Mouse (Mus musculus) NIH3T3 (cell line): Measurements from ENCODE around the gene Tom1l2.

ENCODE experiments used
- DNase-seq: peaks from one replicate; pipeline ENCODE4 v3.0.0-alpha.2; 2012; ENCODE audit warnings: low read depth

The Tom1l2 gene

GRCm38 (mm10) chr11:60231326-60231725, 121.4 kb downstream of the Tom1l2 start:
- no peak for DNase-seq

- no peak for DNase-seq
These were observed 122.2 kb downstream of the Tom1l2 start for GRCm38 (mm10) chr11:60230512-60230911.

DNA sequence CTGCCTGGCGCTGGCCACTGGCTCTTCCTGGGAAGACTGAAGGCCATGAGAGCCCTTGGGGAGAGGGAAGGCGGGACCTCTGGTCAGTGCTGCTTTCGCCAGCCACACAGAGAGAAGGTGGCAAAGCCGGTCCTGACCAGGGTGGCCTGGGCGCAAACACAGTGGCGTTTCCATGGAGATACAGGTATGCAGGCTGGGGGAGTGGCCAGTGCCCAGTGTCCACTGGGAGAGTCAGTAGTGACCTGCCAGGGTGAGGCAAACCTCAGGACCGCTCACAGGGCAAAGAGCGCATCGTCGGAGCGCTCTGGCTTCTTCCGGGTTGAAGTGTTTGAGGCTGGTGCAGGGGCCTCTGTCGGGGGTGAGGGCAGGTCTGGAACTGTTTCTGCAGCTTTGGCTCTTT, 122.9 kb downstream of the Tom1l2 start:
- no peak for DNase-seq

DNA sequence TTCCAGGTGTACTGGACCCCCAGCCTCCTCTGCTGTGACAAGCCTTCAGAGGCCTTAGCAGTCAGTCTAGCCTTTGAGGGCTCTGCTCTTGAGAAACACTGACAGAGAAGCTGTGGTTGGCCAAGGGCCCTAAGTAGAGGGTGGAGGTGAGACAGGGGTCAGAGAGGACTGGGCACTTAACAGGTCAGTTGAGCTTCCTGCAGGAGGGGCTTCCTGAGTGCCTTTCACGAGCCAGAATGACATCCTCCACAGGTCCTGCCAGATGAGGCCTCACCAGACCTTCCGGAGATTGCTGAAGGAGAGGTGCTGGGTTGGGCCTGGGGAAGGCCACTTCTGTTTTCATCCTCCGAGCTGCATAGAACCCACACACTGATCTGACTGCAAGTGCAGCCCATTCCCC, 124.2 kb downstream of the Tom1l2 start:
- no peak for DNase-seq

- DNase-seq = peak; percentile 52
These were observed 126.8 kb downstream of the Tom1l2 start for GRCm38 (mm10) chr11:60225874-60226273.

DNA sequence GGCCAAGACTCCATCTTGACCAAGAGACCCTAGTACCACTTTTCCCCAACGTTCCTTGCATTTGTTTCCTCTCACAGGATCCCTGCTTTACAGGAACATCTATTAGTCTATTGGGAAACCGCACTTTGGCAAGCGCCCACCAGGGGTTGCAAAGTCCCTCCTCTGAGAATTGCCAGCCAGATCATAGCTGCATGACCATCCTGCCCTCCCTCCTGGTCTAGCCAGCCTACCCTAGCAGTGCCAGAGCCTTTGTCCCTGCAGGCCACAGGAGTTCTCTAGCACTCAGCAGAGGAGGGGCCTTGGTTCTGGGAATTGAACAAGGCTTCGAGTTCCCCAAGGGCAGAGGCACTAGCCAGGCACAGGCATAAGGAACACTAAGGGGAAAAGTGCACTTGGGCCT, 128.0 kb downstream of the Tom1l2 start:
- DNase-seq = peak; percentile 72

- no peak for DNase-seq
These were observed 130.1 kb downstream of the Tom1l2 start, which contains the start of gene Srebf1 for GRCm38 (mm10) chr11:60222469-60223236. Srebf1 (minus strand) TSS chr11:60222581.

- no peak for DNase-seq
These were observed 130.6 kb downstream of the Tom1l2 start for GRCm38 (mm10) chr11:60222085-60222468.

- DNase-seq = peak; percentile 15
These were observed 131.3 kb downstream of the Tom1l2 start for GRCm38 (mm10) chr11:60221425-60221824.

DNA sequence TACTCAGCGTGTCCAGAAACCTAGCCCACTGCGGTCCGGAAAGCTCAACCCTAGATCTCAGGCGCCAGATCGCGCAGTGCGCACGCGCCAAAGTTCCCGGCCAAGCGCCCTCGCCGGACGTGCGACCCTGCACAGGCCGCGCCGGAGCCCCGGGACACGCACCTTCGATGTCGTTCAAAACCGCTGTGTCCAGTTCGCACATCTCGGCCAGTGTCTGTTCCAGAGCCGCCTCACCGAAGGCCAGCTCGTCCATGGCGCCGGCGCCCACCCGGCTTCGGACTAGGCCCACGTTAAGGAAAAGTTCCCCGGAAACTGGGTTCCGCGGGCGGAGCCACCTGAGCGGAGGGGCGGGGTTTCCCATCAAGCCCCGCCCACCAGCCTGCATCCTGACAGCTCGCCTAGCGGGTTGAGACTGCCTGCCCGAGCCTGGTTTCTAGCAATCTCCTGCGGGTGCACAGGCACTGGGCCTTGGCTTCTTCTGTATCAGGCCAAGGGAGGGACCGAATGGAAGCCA, 132.4 kb downstream of the Tom1l2 start:
- peak; percentile 98 for DNase-seq

GRCm38 (mm10) chr11:60219609-60220008, 133.1 kb downstream of the Tom1l2 start:
- peak; percentile 79 for DNase-seq

GRCm38 (mm10) chr11:60217467-60217866, 135.2 kb downstream of the Tom1l2 start:
- DNase-seq = no peak

- DNase-seq = peak; percentile 18
These were observed 136.0 kb downstream of the Tom1l2 start for GRCm38 (mm10) chr11:60216671-60217070.

- DNase-seq = no peak
These were observed 139.4 kb downstream of the Tom1l2 start for GRCm38 (mm10) chr11:60213266-60213665.

- DNase-seq = no peak
These were observed 140.9 kb downstream of the Tom1l2 start for GRCm38 (mm10) chr11:60211761-60212160.

DNA sequence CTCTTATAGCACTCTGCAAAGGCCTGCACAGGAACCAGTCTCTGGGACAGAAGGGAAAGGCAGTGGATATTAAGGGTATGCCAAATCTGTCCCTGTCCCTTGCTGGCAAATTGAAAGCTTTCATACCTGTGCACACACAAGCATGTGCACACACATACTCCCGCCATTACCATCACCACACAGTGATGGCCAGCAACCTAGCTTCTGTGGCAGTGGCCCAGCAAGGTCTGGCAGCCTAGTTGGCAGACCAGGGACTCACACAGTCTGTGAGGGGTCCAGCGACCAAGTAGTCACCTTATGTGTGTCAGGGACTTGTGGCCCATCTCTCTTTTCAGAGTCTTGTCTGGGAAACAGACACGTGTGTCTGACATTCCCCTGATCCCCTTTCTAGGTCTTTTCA, 141.6 kb downstream of the Tom1l2 start:
- DNase-seq = no peak

DNA sequence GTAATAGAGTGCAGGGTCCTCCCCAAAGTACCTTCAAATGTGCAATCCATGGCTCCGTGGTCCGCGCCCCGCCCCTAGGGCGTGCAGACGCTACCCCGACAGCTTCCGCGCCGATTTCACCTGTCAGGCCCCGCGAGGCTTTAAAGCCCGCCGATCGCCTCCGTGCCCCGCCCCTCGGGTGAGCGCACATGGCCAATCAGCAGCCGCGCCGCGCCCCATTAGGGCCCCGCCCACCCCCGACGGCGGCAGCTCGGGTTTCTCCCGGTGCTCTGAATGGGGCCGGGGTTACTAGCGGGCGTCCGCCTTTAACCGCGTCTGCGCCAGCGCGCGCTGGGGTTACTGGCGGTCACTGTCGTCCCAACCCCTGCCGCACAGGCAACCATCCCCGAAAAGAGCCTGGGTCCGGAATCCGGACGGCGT, 142.4 kb downstream of the Tom1l2 start:
- DNase-seq = no peak

GRCm38 (mm10) chr11:60209933-60210249, 142.8 kb downstream of the Tom1l2 start:
- DNase-seq = no peak

- peak; percentile 67 for DNase-seq
These were observed 143.3 kb downstream of the Tom1l2 start for GRCm38 (mm10) chr11:60209217-60209932.

DNA sequence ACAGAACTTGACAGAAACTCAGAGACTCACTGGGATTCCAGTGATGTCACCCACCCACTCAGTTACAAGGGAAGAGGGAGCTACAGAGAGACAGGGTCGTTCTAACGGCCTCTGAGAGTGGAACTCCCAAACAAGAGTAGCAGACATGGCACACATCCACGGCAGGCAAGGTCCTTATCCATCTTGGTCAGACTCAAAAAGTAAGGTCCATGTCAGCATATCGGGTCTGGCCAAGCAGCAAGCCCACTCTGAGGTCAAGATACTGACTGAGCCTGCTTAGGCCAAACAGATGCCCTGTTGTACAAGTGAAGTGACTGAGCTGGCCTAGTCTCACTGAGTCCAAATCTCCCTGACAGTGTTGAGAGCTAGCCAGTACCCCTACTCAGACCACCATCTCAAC, 144.0 kb downstream of the Tom1l2 start:
- no peak for DNase-seq

DNA sequence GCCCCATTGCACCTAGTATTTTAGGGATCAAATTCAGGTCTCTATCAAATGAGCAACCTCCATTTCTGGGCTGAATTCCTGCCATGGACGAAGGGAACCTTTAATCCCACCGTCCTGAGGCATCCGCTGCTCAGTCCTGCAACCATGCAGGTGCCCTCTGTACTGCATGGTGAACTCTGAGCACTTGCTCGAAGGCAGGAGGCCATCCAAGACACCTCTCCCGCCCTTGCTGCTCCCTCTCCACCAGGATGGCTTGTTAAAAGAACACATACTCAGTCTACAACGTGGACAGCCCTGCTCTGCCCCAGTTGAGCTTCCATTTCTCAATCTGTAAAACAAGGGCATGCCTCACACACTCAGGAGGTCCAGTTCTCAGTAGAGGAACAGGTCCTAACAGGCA, 144.5 kb downstream of the Tom1l2 start:
- DNase-seq = no peak

- DNase-seq = no peak
These were observed 146.5 kb downstream of the Tom1l2 start for GRCm38 (mm10) chr11:60206207-60206606.

DNA sequence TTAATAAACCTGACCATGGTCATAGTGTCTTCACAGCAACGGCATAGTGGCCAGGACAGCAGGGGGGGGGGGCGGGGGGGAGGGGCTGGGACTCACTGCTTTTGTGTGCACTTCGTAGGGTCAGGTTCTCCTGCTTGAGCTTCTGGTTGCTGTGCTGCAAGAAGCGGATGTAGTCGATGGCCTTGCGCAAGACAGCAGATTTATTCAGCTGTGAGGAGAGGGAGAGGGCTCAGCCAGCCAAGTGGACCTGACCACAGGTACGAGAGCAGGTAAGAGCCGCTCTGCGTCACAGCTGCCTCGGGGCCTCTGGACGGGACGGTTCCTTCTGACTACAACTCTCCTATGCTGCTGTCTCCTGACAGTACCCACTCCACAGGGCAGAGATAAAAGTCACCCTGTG, 147.7 kb downstream of the Tom1l2 start:
- DNase-seq = no peak
